Mouse (Mus musculus): ENCODE measurements around the gene Exosc9. TPM values are rescaled to one million over a fixed set of nuclear protein-coding genes. Genes with fewer than 3 reads are reported as not detected.

The Exosc9 gene
- total RNA-seq (2021): 10 to 100 TPM; 36.0 to 42.3 TPM

- DNase-seq: peak; percentile 94 to 97
Measured at GRCm38 (mm10) chr3:36552406-36553047, at the start of gene Exosc9. TSS of gene Exosc9 (plus strand) at chr3:36552606.

GRCm38 (mm10) chr3:36505306-36505705 lies 47.1 kb upstream of the Exosc9 start:
- DNase-seq: no peak

- no peak for DNase-seq
Measured at GRCm38 (mm10) chr3:36505809-36506735, 46.3 kb upstream of the Exosc9 start.

- DNase-seq: no peak
Measured at GRCm38 (mm10) chr3:36511491-36511890, 40.9 kb upstream of the Exosc9 start.

GRCm38 (mm10) chr3:36516196-36516595 lies 36.2 kb upstream of the Exosc9 start:
- no peak for DNase-seq

GRCm38 (mm10) chr3:36521073-36522060 lies 31.0 kb upstream of the Exosc9 start, which contains the start of gene Gm11549:
TSS of gene Gm11549 (minus strand) at chr3:36521813.
- DNase-seq: peak; percentile 23 to 35

- no peak for DNase-seq
Measured at GRCm38 (mm10) chr3:36522137-36522536, 30.3 kb upstream of the Exosc9 start.

GRCm38 (mm10) chr3:36524466-36524865 lies 27.9 kb upstream of the Exosc9 start:
- no peak for DNase-seq

- DNase-seq: no peak
Measured at GRCm38 (mm10) chr3:36530345-36530744, 22.1 kb upstream of the Exosc9 start.

- DNase-seq: no peak
Measured at GRCm38 (mm10) chr3:36530781-36531180, 21.6 kb upstream of the Exosc9 start.

- DNase-seq: no peak
Measured at GRCm38 (mm10) chr3:36531242-36531641, 21.2 kb upstream of the Exosc9 start.

- DNase-seq: no peak
Measured at GRCm38 (mm10) chr3:36531979-36532542, 20.3 kb upstream of the Exosc9 start.

GRCm38 (mm10) chr3:36532738-36533137 lies 19.7 kb upstream of the Exosc9 start:
- DNase-seq: no peak

GRCm38 (mm10) chr3:36533201-36533672 lies 19.2 kb upstream of the Exosc9 start:
- no peak for DNase-seq

- DNase-seq: no peak
Measured at GRCm38 (mm10) chr3:36536041-36536440, 16.4 kb upstream of the Exosc9 start.

GRCm38 (mm10) chr3:36537701-36538470 lies 14.5 kb upstream of the Exosc9 start:
- no peak for DNase-seq

- DNase-seq: no peak
Measured at GRCm38 (mm10) chr3:36540756-36541155, 11.7 kb upstream of the Exosc9 start.

GRCm38 (mm10) chr3:36541399-36541798 lies 11.0 kb upstream of the Exosc9 start:
- DNase-seq: no peak

GRCm38 (mm10) chr3:36544961-36545360 lies 7.4 kb upstream of the Exosc9 start:
- DNase-seq: no peak

- DNase-seq: peak; percentile 31 to 36
Measured at GRCm38 (mm10) chr3:36551343-36551742, 1.1 kb upstream of the Exosc9 start.

- peak; percentile 16 to 30 for DNase-seq
Measured at GRCm38 (mm10) chr3:36551851-36552384, 488 bp upstream of the Exosc9 start.

Measured in layer of hippocampus, postnatal 36 days (tissue).